Mouse (Mus musculus) liver, embryonic 16.5 days (tissue): ENCODE measurements around the gene Aco2. TPM values are rescaled to one million over a fixed set of nuclear protein-coding genes. Genes with fewer than 3 reads are reported as not detected.

Source experiments
- ATAC-seq: fragments of 200-750 bp; cut with Nextera tagmentation; 2 replicates; pipeline ENCODE4 v1.8.0; 2017; ENCODE audit warnings: low read depth, mild to moderate bottlenecking, moderate number of reproducible peaks, moderate library complexity
- H3K27ac ChIP-seq: fragments of 300-500 bp; sonication (generic); 2 replicates; pipeline ENCODE4 v1.5.1; 2014; ENCODE audit warnings: mild to moderate bottlenecking, low read length
- H3K27me3 ChIP-seq: fragments of 300-500 bp; sonication (generic); 2 replicates; pipeline ENCODE4 v1.6.1; 2014; ENCODE audit warnings: low read depth, low read length, mixed read lengths; ENCODE audit not compliant: control insufficient read depth, insufficient read depth
- H3K36me3 ChIP-seq: fragments of 300-500 bp; sonication (generic); 2 replicates; pipeline ENCODE4 v1.6.1; 2014; ENCODE audit warnings: mild to moderate bottlenecking; ENCODE audit not compliant: control insufficient read depth, insufficient read depth
- H3K4me1 ChIP-seq: fragments of 300-500 bp; sonication (generic); 2 replicates; pipeline ENCODE4 v1.6.1; 2014; ENCODE audit warnings: low read depth, low read length, mixed read lengths; ENCODE audit not compliant: control insufficient read depth
- H3K4me2 ChIP-seq: fragments of 300-500 bp; sonication (generic); 2 replicates; pipeline ENCODE4 v1.6.1; 2014; ENCODE audit warnings: low read depth, low read length, mixed read lengths
- H3K4me3 ChIP-seq: fragments of 300-500 bp; sonication (generic); 2 replicates; pipeline ENCODE4 v1.5.1; 2014; ENCODE audit warnings: low read depth, mild to moderate bottlenecking, low read length
- H3K9ac ChIP-seq: fragments of 300-500 bp; sonication (generic); 2 replicates; pipeline ENCODE4 v1.6.1; 2014; ENCODE audit warnings: low read depth, low read length
- H3K9me3 ChIP-seq: fragments of 300-500 bp; sonication (generic); replicated peaks from 2 replicates; pipeline ENCODE4 v1.6.1; 2016; ENCODE audit warnings: low read length; ENCODE audit not compliant: control insufficient read depth
- WGBS: fragments of 180-500 bp; shearing (Covaris S2); extraction: QIAGEN DNeasy Blood & Tissue Kit; methylation state at CpG from one replicate; pipeline ENCODE4 v1.1.7; 2014; ENCODE audit not compliant: insufficient replicate concordance; 5-methylcytosine and 5-hydroxymethylcytosine counted together
- polyA plus RNA-seq: library from polyadenylated mRNA; unstranded; fragments of >200 nt; fragmentation: Nextera tagmentation; extraction: Ambion mirVana; gene quantifications from 2 replicates; pipeline ENCODE4 v1.2.1, GENCODE M21; 2015

The Aco2 gene
- polyA plus RNA-seq, 1 experiment from 2014 or later = 114 TPM

- Histone ChIP-seq H3K4me2 (no peak overlapping the region), H3K27ac (no peak overlapping the region), H3K4me1 (peaks cover 21% of the 10 kb centered on the region), H3K4me3 (no peak overlapping the region), H3K9me3 (no peaks in the 10 kb centered on the region), H3K9ac (no peak overlapping the region), H3K27me3 (no peaks in the 10 kb centered on the region), H3K36me3 (peaks cover 3% of the 10 kb centered on the region; the same call in 1 of the 2 replicates)
- 81% methylated on average over 10 of the region's 10 CpGs for WGBS
- ATAC-seq = no peak
Measured at GRCm38 (mm10) chr15:81920546-81921217, 48.6 kb downstream of the Aco2 start.

GRCm38 (mm10) chr15:81921255-81921654 lies 49.1 kb downstream of the Aco2 start:
- WGBS = 59% methylated on average over 5 of the region's 5 CpGs
- H3K27ac ChIP-seq = no peak overlapping the region
- no peaks in the 10 kb centered on the region; the same call in 1 of the 2 replicates for H3K36me3 ChIP-seq
- no peak overlapping the region for H3K4me2 ChIP-seq
- H3K4me3 ChIP-seq = no peak overlapping the region
- H3K9ac ChIP-seq = no peak overlapping the region
- ATAC-seq = no peak
- no peaks in the 10 kb centered on the region for H3K27me3 ChIP-seq
- H3K9me3 ChIP-seq = no peaks in the 10 kb centered on the region
- H3K4me1 ChIP-seq = peaks cover 25% of the 10 kb centered on the region

GRCm38 (mm10) chr15:81924933-81925332 lies 52.8 kb downstream of the Aco2 start:
- Histone ChIP-seq H3K9ac (peak overlapping the region; percentile 67), H3K4me2 (peak overlapping the region; percentile 97), H3K36me3 (no peaks in the 10 kb centered on the region), H3K4me3 (peak overlapping the region; percentile 66), H3K4me1 (peaks cover 32% of the 10 kb centered on the region), H3K27ac (peak overlapping the region; percentile 68), H3K27me3 (no peaks in the 10 kb centered on the region), H3K9me3 (no peaks in the 10 kb centered on the region)
- ATAC-seq = peak; percentile 27; the same call in 1 of the 2 replicates
- WGBS = 37% methylated on average over 11 of the region's 11 CpGs

GRCm38 (mm10) chr15:81925760-81926445 lies 53.8 kb downstream of the Aco2 start, which contains the start of gene Polr3h:
Gene Polr3h (minus strand): TSS chr15:81926240.
- H3K9me3 ChIP-seq = no peaks in the 10 kb centered on the region
- H3K4me2 ChIP-seq = peak within 1 kb of the TSS; percentile 97
- ATAC-seq = peak; percentile 91
- no peaks in the 10 kb centered on the region for H3K27me3 ChIP-seq
- peak within 1 kb of the TSS; percentile 67 for H3K9ac ChIP-seq
- H3K36me3 ChIP-seq = no peaks in the 10 kb centered on the region
- WGBS = under 1% methylated on average over 54 of the region's 54 CpGs
- H3K27ac ChIP-seq = peak within 1 kb of the TSS; percentile 68
- peak within 1 kb of the TSS; percentile 66 for H3K4me3 ChIP-seq
- peaks cover 32% of the 10 kb centered on the region for H3K4me1 ChIP-seq

- Histone ChIP-seq H3K9me3 (no peaks in the 10 kb centered on the region), H3K27me3 (no peaks in the 10 kb centered on the region), H3K36me3 (no peaks in the 10 kb centered on the region), H3K4me1 (peaks cover 32% of the 10 kb centered on the region), H3K4me3 (no peak overlapping the region; the same call in 1 of the 2 replicates), H3K4me2 (peak overlapping the region; percentile 45), H3K9ac (no peak overlapping the region), H3K27ac (no peak overlapping the region)
- no peak for ATAC-seq
- WGBS = 39% methylated on average over 9 of the region's 9 CpGs
Measured at GRCm38 (mm10) chr15:81926446-81926822, 54.3 kb downstream of the Aco2 start.

GRCm38 (mm10) chr15:81927741-81928140 lies 55.6 kb downstream of the Aco2 start:
- Histone ChIP-seq H3K9ac (no peak overlapping the region), H3K27me3 (no peaks in the 10 kb centered on the region), H3K27ac (peak overlapping the region; percentile 65), H3K4me3 (no peak overlapping the region), H3K4me1 (peaks cover 32% of the 10 kb centered on the region), H3K4me2 (no peak overlapping the region), H3K36me3 (no peaks in the 10 kb centered on the region), H3K9me3 (no peaks in the 10 kb centered on the region)
- ATAC-seq = peak; percentile 39; the same call in 1 of the 2 replicates
- 42% methylated on average over 4 of the region's 4 CpGs for WGBS

GRCm38 (mm10) chr15:81928277-81928676 lies 56.2 kb downstream of the Aco2 start:
- no peak for ATAC-seq
- Histone ChIP-seq H3K4me1 (peaks cover 33% of the 10 kb centered on the region), H3K4me3 (no peak overlapping the region), H3K9me3 (no peaks in the 10 kb centered on the region), H3K4me2 (no peak overlapping the region), H3K36me3 (no peaks in the 10 kb centered on the region), H3K27me3 (no peaks in the 10 kb centered on the region), H3K9ac (no peak overlapping the region), H3K27ac (peak overlapping the region; percentile 75)
- WGBS = 35% methylated on average over 11 of the region's 11 CpGs

- Histone ChIP-seq H3K9me3 (no peaks in the 10 kb centered on the region), H3K4me3 (no peak overlapping the region), H3K9ac (no peak overlapping the region), H3K27me3 (peaks cover 16% of the 10 kb centered on the region), H3K27ac (no peak overlapping the region), H3K4me2 (no peak overlapping the region), H3K4me1 (peaks cover 8% of the 10 kb centered on the region; the same call in 1 of the 2 replicates), H3K36me3 (no peaks in the 10 kb centered on the region)
- no peak for ATAC-seq
- WGBS = 24% methylated on average over 12 of the region's 12 CpGs
Measured at GRCm38 (mm10) chr15:81932951-81933470, 60.9 kb downstream of the Aco2 start.

GRCm38 (mm10) chr15:81933986-81934385 lies 61.9 kb downstream of the Aco2 start:
- H3K27me3 ChIP-seq = peaks cover 16% of the 10 kb centered on the region
- no peaks in the 10 kb centered on the region for H3K9me3 ChIP-seq
- H3K4me3 ChIP-seq = no peak overlapping the region
- ATAC-seq = no peak
- WGBS = 63% methylated on average over 1 of the region's 1 CpGs
- peaks cover 4% of the 10 kb centered on the region; the same call in 1 of the 2 replicates for H3K4me1 ChIP-seq
- H3K4me2 ChIP-seq = no peak overlapping the region
- H3K27ac ChIP-seq = no peak overlapping the region
- H3K36me3 ChIP-seq = no peaks in the 10 kb centered on the region
- no peak overlapping the region for H3K9ac ChIP-seq
